Mouse (Mus musculus): ENCODE results near the gene Olfr39. TPM values are rescaled to one million over a fixed set of nuclear protein-coding genes. Genes with fewer than 3 reads are reported as not detected.
"Not testable (repeated sequence)": the region's sequence is repeated elsewhere in the genome, so short reads cannot be mapped to it uniquely, and the experiment has no call there.

The Olfr39 gene
- polyA plus RNA-seq (2012; rRNA removed): not detected in 2 replicates

GRCm38 (mm10) chr9:20282051-20282450 lies at the start of gene Olfr39:
Olfr39 (plus strand) TSS chr9:20282351.
- no peak for DNase-seq (ENCODE audit: low read depth)

- no peak for DNase-seq (ENCODE audit: low read depth)
Measured at GRCm38 (mm10) chr9:20236819-20237218, 45.3 kb upstream of the Olfr39 start, which contains the start of gene Olfr872. Olfr872 (plus strand) TSS chr9:20237119.

- DNase-seq (ENCODE audit: low read depth): no peak
Measured at GRCm38 (mm10) chr9:20237378-20237777, 44.8 kb upstream of the Olfr39 start.

- DNase-seq (ENCODE audit: low read depth): not testable (repeated sequence)
Measured at GRCm38 (mm10) chr9:20295562-20295961, 13.4 kb downstream of the Olfr39 start.

GRCm38 (mm10) chr9:20298232-20298631 lies 16.1 kb downstream of the Olfr39 start, which contains the start of gene Olfr873:
Olfr873 (plus strand) TSS chr9:20298532.
- DNase-seq (ENCODE audit: low read depth): no peak

GRCm38 (mm10) chr9:20335994-20336393 lies 53.8 kb downstream of the Olfr39 start, which contains the start of gene Olfr18:
Olfr18 (minus strand) TSS chr9:20336094.
- no peak for DNase-seq (ENCODE audit: low read depth)

Other genes with a start within 250 kb of the Olfr39 start
- gene Olfr867, start 224.8 kb upstream of the Olfr39 start, polyA plus RNA-seq (2012; rRNA removed): not detected in 2 replicates
- gene Olfr868, start 183.7 kb upstream of the Olfr39 start, polyA plus RNA-seq (2012; rRNA removed): not detected in 2 replicates
- gene Olfr869, start 153.3 kb upstream of the Olfr39 start, polyA plus RNA-seq (2012; rRNA removed): not detected in 2 replicates
- not detected in 2 replicates for gene Olfr870, start 108.3 kb upstream of the Olfr39 start, polyA plus RNA-seq (2012; rRNA removed)
- gene Olfr871, start 70.1 kb upstream of the Olfr39 start, polyA plus RNA-seq (2012; rRNA removed): not detected in 2 replicates
- not detected in 2 replicates for gene Olfr872, start 45.2 kb upstream of the Olfr39 start, polyA plus RNA-seq (2012; rRNA removed)
- gene Olfr873, start 16.2 kb downstream of the Olfr39 start, polyA plus RNA-seq (2012; rRNA removed): not detected in 2 replicates
- gene Olfr18, start 53.7 kb downstream of the Olfr39 start, polyA plus RNA-seq (2012; rRNA removed): not detected in 2 replicates
- gene Zfp560, start 102.8 kb downstream of the Olfr39 start, polyA plus RNA-seq (2012; rRNA removed): 9.2 and 14.9 TPM in 2 replicates
- 3.8 and 4.0 TPM in 2 replicates for gene Zfp26, start 177.8 kb downstream of the Olfr39 start, polyA plus RNA-seq (2012; rRNA removed)
- 7.5 and 8.3 TPM in 2 replicates for gene Zfp426, start 210.4 kb downstream of the Olfr39 start, polyA plus RNA-seq (2012; rRNA removed)
- 9.1 and 9.7 TPM in 2 replicates for gene Zfp266, start 239.1 kb downstream of the Olfr39 start, polyA plus RNA-seq (2012; rRNA removed)

Measured in gonadal fat pad, adult 2 months (tissue).